Comparison of ENCODE assay signal across 9 mouse cellular contexts in the genomic region with DNA sequence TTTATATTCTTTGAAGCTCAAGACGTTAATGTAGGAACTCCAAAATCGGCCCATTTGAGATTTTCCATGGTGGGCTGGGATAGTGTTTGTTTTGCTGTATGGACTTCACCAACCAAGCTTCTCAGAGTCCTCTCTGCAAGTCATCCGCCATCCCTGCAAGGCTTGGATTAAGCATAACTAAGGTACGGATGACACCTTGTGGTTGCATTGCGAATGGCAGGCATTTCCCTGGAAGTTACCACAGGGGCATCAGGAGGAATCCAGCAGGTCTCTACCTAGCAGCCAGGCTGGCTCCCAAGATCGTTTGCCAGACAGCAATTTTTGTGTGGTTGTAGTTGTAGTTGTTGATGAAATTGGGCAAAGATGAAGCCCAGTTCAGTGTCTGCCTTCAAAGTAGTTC. TPM values are rescaled to one million over a fixed set of nuclear protein-coding genes. Genes with fewer than 3 reads are reported as not detected.
DNase-seq lines count a peak whose midpoint lies in the region; ATAC-seq and TF ChIP-seq lines count a peak whose summit lies in the region.
"Had no signal": no experiment of that assay in that cellular context is flagged by ENCODE, and none has a peak within 500 bp of the region (broad histone marks: within the 10 kb centered on the region; RNA-seq: fewer than 3 reads in every experiment).

No protein-coding gene starts in this region.

- H3K9ac ChIP-seq in limb, embryonic 11.5 days (ENCODE audit: low read length) = no peak overlapping the region
- H3K9ac ChIP-seq: embryonic facial prominence, embryonic 15.5 days had no signal

- H3K4me2 ChIP-seq in limb, embryonic 11.5 days (ENCODE audit: low read depth, severe bottlenecking) = no peak overlapping the region
- H3K4me2 ChIP-seq: embryonic facial prominence, embryonic 15.5 days had no signal

- peaks cover 6% of the 10 kb centered on the region; the same call in 1 of the 2 replicates for H3K4me1 ChIP-seq in limb, embryonic 11.5 days (ENCODE audit: control insufficient read depth, insufficient read depth, low read length)
- H3K4me1 ChIP-seq in olfactory bulb, adult 2 months (ENCODE audit: control insufficient read depth, insufficient read depth, low read length) = peaks cover 7% of the 10 kb centered on the region

- TF ChIP-seq CTCF in olfactory bulb, adult 2 months (IDR thresholded peaks at IDR 0.05; ENCODE audit: insufficient read depth, low read depth, low read length) = peak; percentile 54

- no peak overlapping the region for H3K27ac ChIP-seq in limb, embryonic 11.5 days (replicated peaks; ENCODE audit: low read depth, low read length)
- H3K27ac ChIP-seq in olfactory bulb, adult 2 months (ENCODE audit: insufficient read depth, low read depth, low read length) = no peak overlapping the region
- H3K27ac ChIP-seq: embryonic facial prominence, embryonic 15.5 days had no signal

- peaks cover 49% of the 10 kb centered on the region for H3K27me3 ChIP-seq in limb, embryonic 11.5 days (ENCODE audit: control insufficient read depth, insufficient read depth, low read length)

- H3K4me3 ChIP-seq in limb, embryonic 11.5 days (ENCODE audit: low read depth, low read length) = no peak overlapping the region
- no peak overlapping the region for H3K4me3 ChIP-seq in olfactory bulb, adult 2 months (ENCODE audit: insufficient read depth, low read depth, low read length)
- H3K4me3 ChIP-seq: embryonic facial prominence, embryonic 15.5 days had no signal

- H3K9me3 ChIP-seq in limb, embryonic 11.5 days (ENCODE audit: control insufficient read depth, low read length) = no peaks in the 10 kb centered on the region
- H3K9me3 ChIP-seq: embryonic facial prominence, embryonic 15.5 days had no signal

- TF ChIP-seq POLR2A in olfactory bulb, adult 2 months (IDR thresholded peaks at IDR 0.05; ENCODE audit: insufficient read depth, low read depth, low read length) = no peak

- whole genome bisulfite sequencing in limb, embryonic 11.5 days = 7% methylated on average over 6 of the region's 6 CpGs
- WGBS in olfactory bulb, adult 2 months = 4% methylated on average over 6 of the region's 6 CpGs

- H3K36me3 ChIP-seq in limb, embryonic 11.5 days (ENCODE audit: control insufficient read depth, insufficient read depth, low read length) = no peaks in the 10 kb centered on the region
- H3K36me3 ChIP-seq: embryonic facial prominence, embryonic 15.5 days had no signal

- peak; percentile 71 for DNase-seq in 416B (ENCODE audit: low read depth)
- DNase-seq in ZHBTc4 (ENCODE audit: low read depth, low spot score) = peak; percentile 93
- DNase-seq in cerebellum, postnatal 4 days (ENCODE audit: low spot score in 2 of 2) = peak; percentile 91 to 95
- DNase-seq in gastrocnemius, adult 8-10 months (ENCODE audit: low spot score in 2 of 2) = peak; percentile 72 to 76
- peak; percentile 80 to 95 for DNase-seq in kidney, adult 8-10 months
- DNase-seq in limb, embryonic 11.5 days (ENCODE audit: low spot score) = peak; percentile 96
- DNase-seq in thymus, postnatal 10 days (ENCODE audit: low spot score in 2 of 2) = peak; percentile 18 to 58

- ATAC-seq in limb, embryonic 11.5 days (ENCODE audit: insufficient number of reproducible peaks, low FRiP score, low TSS enrichment, low read depth) = no peak

RNA-seq across cellular contexts. Expression of a gene that starts 2.0 kb away (rescaled TPM):
- 1 to 10 TPM in 3 of 4 experiments, under 1 TPM in 1; 0.43 to 4.0 (median 1.7) TPM for total RNA-seq in gastrocnemius, adult 8-10 months (2022)
- polyA plus RNA-seq in limb, embryonic 11.5 days (2014; fragmentation: Nextera tagmentation; extraction: Ambion mirVana) = 0.43 and 0.52 TPM in 2 replicates
- not detected in 2 replicates for polyA plus RNA-seq in olfactory bulb, adult 2 months (2012; ENCODE audit: insufficient read depth, insufficient read length, low replicate concordance, missing spikeins)

RNA-seq across cellular contexts. Expression of a gene that starts 18.1 kb away (rescaled TPM):
- under 1 TPM; 0.46 to 0.86 (median 0.68) TPM for total RNA-seq in gastrocnemius, adult 8-10 months (2022)
- 6.7 and 8.7 TPM in 2 replicates for polyA plus RNA-seq in limb, embryonic 11.5 days (2014; fragmentation: Nextera tagmentation; extraction: Ambion mirVana)
- polyA plus RNA-seq in olfactory bulb, adult 2 months (2012; ENCODE audit: insufficient read depth, insufficient read length, low replicate concordance, missing spikeins) = not detected in 2 replicates

Comparison
In these comparisons a context has a peak if more than half of its experiments do, and no peak if none do; other contexts are left out.
1. DNase-seq: peak in every context shown above with its lines; median percentile 96 in limb, embryonic 11.5 days; 93 in ZHBTc4; 93 in cerebellum, postnatal 4 days; 88 in kidney, adult 8-10 months; 74 in gastrocnemius, adult 8-10 months; 71 in 416B; 38 in thymus, postnatal 10 days.